In genomic region chr17:61301984-61302383, GRCm38 (mm10) we compare ENCODE assay signal across 10 mouse cellular contexts.
DNase-seq lines count a peak whose midpoint lies in the region; ATAC-seq lines count a peak whose summit lies in the region.
"Had no signal": no experiment of that assay in that cellular context is flagged by ENCODE, and none has a peak within 500 bp of the region (broad histone marks: within the 10 kb centered on the region; RNA-seq: fewer than 3 reads in every experiment).

No protein-coding gene starts in this region.

- peak; percentile 11 to 39 for DNase-seq in layer of hippocampus, postnatal 14 days (ENCODE audit: low spot score in 2 of 2)
- DNase-seq in layer of hippocampus, adult 18-20 months (ENCODE audit: low spot score in 2 of 2) = no peak
- peak; percentile 2 for DNase-seq in cerebellum, adult 9-10 months
- peak; percentile 90 for DNase-seq in forebrain, embryonic 14.5 days (ENCODE audit: low spot score)
- DNase-seq in mesoderm, embryonic 11.5 days (ENCODE audit: low read depth, low spot score) = peak; percentile 16
- DNase-seq in thymus, adult 18-20 months = no peak
- DNase-seq in T-cell, adult 2 months (ENCODE audit: low spot score) = no peak
- no peak for DNase-seq in natural killer cell, adult 2 months (ENCODE audit: low spot score in 2 of 2)
- DNase-seq: thymus, postnatal 36 days had no signal

- no peaks in the 10 kb centered on the region for H3K27me3 ChIP-seq in forebrain, embryonic 14.5 days (replicated peaks; ENCODE audit: control insufficient read depth, insufficient read depth, low read length)
- H3K27me3 ChIP-seq: heart, embryonic 13.5 days had no signal

- H3K27ac ChIP-seq in forebrain, embryonic 14.5 days (ENCODE audit: low read depth, low read length) = no peak overlapping the region
- H3K27ac ChIP-seq: heart, embryonic 13.5 days had no signal

- ATAC-seq in forebrain, embryonic 14.5 days = peak; percentile 96

- WGBS in forebrain, embryonic 14.5 days = 36% methylated on average over 1 of the region's 1 CpGs

- H3K4me2 ChIP-seq in forebrain, embryonic 14.5 days (ENCODE audit: low read length) = no peak overlapping the region
- H3K4me2 ChIP-seq: heart, embryonic 13.5 days had no signal

- H3K36me3 ChIP-seq in forebrain, embryonic 14.5 days (ENCODE audit: control insufficient read depth, insufficient read depth, low read length) = no peaks in the 10 kb centered on the region
- H3K36me3 ChIP-seq: heart, embryonic 13.5 days had no signal

- no peak overlapping the region for H3K9ac ChIP-seq in forebrain, embryonic 14.5 days (ENCODE audit: low read length)
- H3K9ac ChIP-seq: heart, embryonic 13.5 days had no signal

- H3K9me3 ChIP-seq in forebrain, embryonic 14.5 days (replicated peaks; ENCODE audit: control insufficient read depth, low read length) = no peaks in the 10 kb centered on the region
- H3K9me3 ChIP-seq: heart, embryonic 13.5 days had no signal

- H3K4me1 ChIP-seq in forebrain, embryonic 14.5 days (ENCODE audit: control insufficient read depth, insufficient read depth, low read length) = peaks cover 14% of the 10 kb centered on the region

- no peak overlapping the region for H3K4me3 ChIP-seq in forebrain, embryonic 14.5 days (ENCODE audit: low read depth, low read length)
- H3K4me3 ChIP-seq: heart, embryonic 13.5 days had no signal

Comparison
In these comparisons a context has a peak if more than half of its experiments do, and no peak if none do; other contexts are left out.
1. DNase-seq: peak in layer of hippocampus, postnatal 14 days (2 of 2), cerebellum, adult 9-10 months (single experiment), forebrain, embryonic 14.5 days (single experiment) and mesoderm, embryonic 11.5 days (single experiment); none in layer of hippocampus, adult 18-20 months (0 of 2), thymus, adult 18-20 months (0 of 2), T-cell, adult 2 months (single experiment) and natural killer cell, adult 2 months (0 of 2).